Mouse (Mus musculus): ENCODE results near the gene Ube2v1.

GRCm38 (mm10) chr2:167651622-167652021 is 19.7 kb upstream of the Ube2v1 start:
- no peak for TF ChIP-seq CTCF (IDR thresholded peaks at IDR 0.05; ENCODE audit: borderline replicate concordance, insufficient read depth, low read length)
- TF ChIP-seq POLR2A (IDR thresholded peaks at IDR 0.05; ENCODE audit: low read depth, low read length) = no peak

Measured in embryonic fibroblast, embryonic 13.5 days (primary cell).